Mouse (Mus musculus): ENCODE results near the gene Eea1.

The Eea1 gene

DNA sequence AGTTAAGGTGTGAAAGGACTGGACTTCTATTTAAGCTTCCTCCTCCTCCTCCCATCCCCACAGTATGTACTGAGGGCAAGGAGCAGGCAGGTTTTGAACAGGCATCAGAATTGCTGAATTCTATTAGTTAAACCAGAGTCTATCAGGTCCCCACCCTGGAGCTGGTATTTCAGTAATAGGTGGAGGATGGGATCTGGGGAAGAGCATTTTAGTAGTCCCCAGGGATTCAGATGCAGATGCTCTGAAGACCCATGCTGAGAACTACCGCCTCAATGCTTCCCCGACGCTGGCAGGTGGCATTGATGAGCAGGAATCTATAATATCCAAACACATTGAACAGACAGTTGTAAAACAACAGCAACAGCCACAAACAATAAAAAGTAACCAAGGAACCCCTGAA is 136.0 kb downstream of the Eea1 start:
- no peak for TF ChIP-seq GATA4 (IDR thresholded peaks at IDR 0.05; ENCODE audit: insufficient replicate concordance, low read length)

- TF ChIP-seq GATA4 (IDR thresholded peaks at IDR 0.05; ENCODE audit: insufficient replicate concordance, low read length): no peak
Measured at GRCm38 (mm10) chr10:96079823-96080222, 139.4 kb downstream of the Eea1 start.

GRCm38 (mm10) chr10:96080440-96081381 is 140.3 kb downstream of the Eea1 start:
- TF ChIP-seq GATA4 (IDR thresholded peaks at IDR 0.05; ENCODE audit: insufficient replicate concordance, low read length): no peak

DNA sequence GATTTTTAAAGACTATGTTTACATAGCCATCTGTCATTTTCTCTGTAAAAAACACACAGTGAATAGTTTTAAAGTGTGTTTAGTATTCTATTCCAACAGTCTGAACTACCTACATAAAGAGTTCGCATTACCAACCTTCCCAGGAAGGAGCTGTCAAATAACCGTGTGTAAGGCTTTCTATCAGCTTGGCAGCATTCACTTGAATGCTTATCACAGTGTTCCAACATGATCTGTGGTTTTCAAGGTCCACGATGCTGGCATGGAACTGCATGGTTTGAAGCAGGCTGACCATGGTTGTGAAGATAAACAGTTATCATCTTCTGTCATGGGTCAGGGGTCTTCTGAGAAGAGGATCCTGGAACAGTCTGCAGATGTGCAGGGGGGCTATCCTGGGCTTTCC is 141.8 kb downstream of the Eea1 start:
- no peak for TF ChIP-seq GATA4 (IDR thresholded peaks at IDR 0.05; ENCODE audit: insufficient replicate concordance, low read length)

DNA sequence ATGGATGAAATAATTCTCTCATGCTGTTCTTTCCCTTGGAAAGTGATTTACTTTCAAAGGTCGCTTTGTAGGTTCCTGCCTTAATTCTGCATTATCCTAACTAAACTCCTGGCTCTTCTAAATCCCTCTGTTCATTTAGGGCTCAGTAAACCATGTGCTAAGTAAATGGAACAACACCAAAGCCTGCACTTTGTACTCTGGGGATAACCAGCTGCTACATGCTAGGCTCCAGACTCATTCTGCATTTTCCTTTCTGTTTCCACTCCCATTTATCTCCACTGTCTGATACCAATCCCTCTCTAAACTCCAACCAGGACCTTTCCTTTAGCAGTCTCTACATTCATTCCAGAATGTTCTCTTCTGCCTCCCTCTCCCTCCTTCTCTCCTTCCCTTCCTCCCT is 149.3 kb downstream of the Eea1 start:
- TF ChIP-seq GATA4 (IDR thresholded peaks at IDR 0.05; ENCODE audit: insufficient replicate concordance, low read length): no peak

- TF ChIP-seq GATA4 (IDR thresholded peaks at IDR 0.05; ENCODE audit: insufficient replicate concordance, low read length): no peak
Measured at GRCm38 (mm10) chr10:96090388-96090787, 149.9 kb downstream of the Eea1 start.

GRCm38 (mm10) chr10:96093890-96094531 is 153.6 kb downstream of the Eea1 start:
- no peak for TF ChIP-seq GATA4 (IDR thresholded peaks at IDR 0.05; ENCODE audit: insufficient replicate concordance, low read length)

DNA sequence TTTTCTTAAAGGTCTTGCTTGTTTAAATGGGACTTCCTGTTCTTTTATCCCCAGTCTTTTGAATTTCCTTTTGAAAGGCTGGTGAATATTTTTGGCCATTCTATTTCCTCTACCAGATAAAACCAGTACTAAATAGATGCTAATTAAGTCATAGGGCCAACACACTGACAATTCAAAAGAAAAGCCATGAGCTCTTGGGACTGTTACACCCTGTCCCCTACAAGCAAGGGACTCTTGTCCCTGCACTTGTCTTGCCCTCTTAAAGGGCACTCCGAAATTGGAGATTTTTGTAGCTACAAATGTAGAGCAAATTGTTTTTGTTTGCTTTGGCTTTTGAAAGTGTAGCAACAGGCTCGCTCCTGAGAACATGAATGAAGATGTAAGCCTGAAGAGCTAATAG is 154.1 kb downstream of the Eea1 start:
- TF ChIP-seq GATA4 (IDR thresholded peaks at IDR 0.05; ENCODE audit: insufficient replicate concordance, low read length): no peak
